Mouse (Mus musculus): ENCODE data around the gene Capn2. TPM values are rescaled to one million over a fixed set of nuclear protein-coding genes. Genes with fewer than 3 reads are reported as not detected.

The Capn2 gene
- total RNA-seq, 1 experiment from 2014 or later, result 167 TPM

GRCm38 (mm10) chr1:182527921-182528858 is 10.8 kb upstream of the Capn2 start:
- ATAC-seq (replicated peaks; ENCODE audit: insufficient number of reproducible peaks, low FRiP score, low TSS enrichment, poor library complexity, severe bottlenecking), result peak; percentile 83

DNA sequence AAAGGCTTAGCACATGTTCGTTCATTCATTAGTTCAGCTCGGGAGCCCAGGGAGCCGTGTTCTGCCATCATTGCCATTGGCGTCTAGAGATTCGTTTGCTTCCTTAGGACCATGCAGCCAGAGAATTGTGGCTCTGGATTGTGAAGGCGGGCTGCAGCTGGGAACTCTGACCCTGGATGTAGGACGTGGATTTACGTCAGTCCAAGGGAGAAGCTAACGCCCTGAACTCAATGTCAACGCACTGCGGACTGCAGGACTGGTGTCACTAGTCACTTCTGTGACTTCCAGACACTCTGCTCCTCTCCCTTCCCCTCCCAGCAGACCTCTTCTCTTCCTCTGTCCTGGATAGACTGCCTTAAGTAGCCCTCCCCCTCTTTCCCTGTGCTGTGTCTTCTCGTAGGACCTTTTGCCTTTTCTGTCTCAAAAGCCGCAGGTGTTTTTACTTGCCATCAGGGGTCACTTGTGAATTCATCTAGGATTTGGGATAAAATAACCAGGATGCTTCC is 9.9 kb upstream of the Capn2 start:
- no peak for ATAC-seq (replicated peaks; ENCODE audit: insufficient number of reproducible peaks, low FRiP score, low TSS enrichment, poor library complexity, severe bottlenecking)

- ATAC-seq (replicated peaks; ENCODE audit: insufficient number of reproducible peaks, low FRiP score, low TSS enrichment, poor library complexity, severe bottlenecking), result no peak
These were observed 8.2 kb upstream of the Capn2 start for GRCm38 (mm10) chr1:182525601-182526000.

DNA sequence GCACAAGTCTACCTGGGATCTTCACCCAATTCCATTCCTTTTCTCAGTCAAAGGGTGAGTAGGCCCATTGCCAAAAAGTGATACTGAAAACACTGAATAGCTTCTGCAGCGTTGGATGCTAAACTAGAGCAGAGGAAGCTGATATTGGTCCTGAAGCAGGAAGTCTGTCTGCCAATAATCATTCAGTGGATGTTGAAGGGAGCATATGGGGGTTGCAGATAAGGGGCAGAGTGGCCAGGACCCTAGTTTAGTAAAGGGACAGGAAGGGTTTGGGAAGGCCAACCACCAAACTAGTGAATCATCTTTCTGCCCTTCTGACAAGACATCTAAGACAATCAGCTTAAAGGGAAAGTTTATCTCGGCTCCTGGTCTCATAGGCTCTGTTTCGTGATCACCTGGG is 6.3 kb upstream of the Capn2 start:
- no peak for ATAC-seq (replicated peaks; ENCODE audit: insufficient number of reproducible peaks, low FRiP score, low TSS enrichment, poor library complexity, severe bottlenecking)

- no peak for ATAC-seq (replicated peaks; ENCODE audit: insufficient number of reproducible peaks, low FRiP score, low TSS enrichment, poor library complexity, severe bottlenecking)
These were observed 5.6 kb upstream of the Capn2 start for GRCm38 (mm10) chr1:182522961-182523360.

DNA sequence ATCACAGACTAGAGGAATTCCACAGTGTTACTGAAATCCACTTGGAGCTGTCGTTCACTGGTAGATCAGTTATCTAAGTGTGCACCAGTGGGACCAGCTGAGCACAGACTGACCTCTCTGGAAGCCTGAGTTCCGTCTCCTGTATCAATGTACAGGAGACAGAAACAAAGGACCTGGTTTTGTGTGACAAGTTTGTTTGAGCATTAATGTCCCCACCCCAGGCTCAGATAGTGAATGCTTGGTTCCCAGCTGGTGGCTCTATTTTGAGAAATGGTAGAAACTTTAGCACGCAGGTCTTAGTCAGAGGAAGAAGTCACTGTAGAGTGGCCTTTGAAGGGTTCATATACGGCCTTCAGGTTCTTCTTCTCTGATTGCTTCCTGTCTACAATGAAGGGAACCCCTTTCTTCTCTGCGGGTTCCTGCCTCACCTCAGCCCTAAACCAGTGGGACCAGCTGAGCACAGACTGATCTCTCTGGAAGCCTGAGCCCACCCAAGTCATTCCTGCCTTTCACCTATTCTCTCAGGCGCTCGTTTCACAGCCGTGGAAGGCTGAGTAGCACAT is 3.6 kb upstream of the Capn2 start:
- ATAC-seq (replicated peaks; ENCODE audit: insufficient number of reproducible peaks, low FRiP score, low TSS enrichment, poor library complexity, severe bottlenecking), result no peak

GRCm38 (mm10) chr1:182520091-182520937 is 2.9 kb upstream of the Capn2 start:
- ATAC-seq (replicated peaks; ENCODE audit: insufficient number of reproducible peaks, low FRiP score, low TSS enrichment, poor library complexity, severe bottlenecking), result peak; percentile 71

- no peak for ATAC-seq (replicated peaks; ENCODE audit: insufficient number of reproducible peaks, low FRiP score, low TSS enrichment, poor library complexity, severe bottlenecking)
These were observed 1.9 kb upstream of the Capn2 start for GRCm38 (mm10) chr1:182519341-182519740.

GRCm38 (mm10) chr1:182518811-182519210 is 1.4 kb upstream of the Capn2 start:
- ATAC-seq (replicated peaks; ENCODE audit: insufficient number of reproducible peaks, low FRiP score, low TSS enrichment, poor library complexity, severe bottlenecking), result no peak

- ATAC-seq (replicated peaks; ENCODE audit: insufficient number of reproducible peaks, low FRiP score, low TSS enrichment, poor library complexity, severe bottlenecking), result no peak
These were observed 804 bp upstream of the Capn2 start for GRCm38 (mm10) chr1:182518143-182518680.

DNA sequence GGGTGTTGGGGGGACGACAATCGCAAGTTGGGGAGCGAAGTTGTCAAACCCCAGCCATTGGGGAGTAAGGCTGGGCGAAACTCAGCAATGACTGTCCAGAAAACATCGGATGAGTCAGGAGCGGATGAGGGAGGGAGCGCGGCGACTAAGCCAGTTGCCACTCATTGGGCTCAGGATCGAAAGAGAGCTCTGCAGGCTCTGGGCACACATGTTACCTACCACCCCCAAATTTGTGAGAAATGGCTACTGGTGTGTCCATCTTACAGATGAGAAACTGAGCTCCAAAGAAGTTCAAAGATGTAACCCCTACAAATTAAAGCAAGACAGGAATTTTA is 236 bp upstream of the Capn2 start:
- ATAC-seq (replicated peaks; ENCODE audit: insufficient number of reproducible peaks, low FRiP score, low TSS enrichment, poor library complexity, severe bottlenecking), result peak; percentile 9; the same call in 1 of the 2 replicates

GRCm38 (mm10) chr1:182514803-182515590 is 2.4 kb downstream of the Capn2 start:
- no peak for ATAC-seq (replicated peaks; ENCODE audit: insufficient number of reproducible peaks, low FRiP score, low TSS enrichment, poor library complexity, severe bottlenecking)

DNA sequence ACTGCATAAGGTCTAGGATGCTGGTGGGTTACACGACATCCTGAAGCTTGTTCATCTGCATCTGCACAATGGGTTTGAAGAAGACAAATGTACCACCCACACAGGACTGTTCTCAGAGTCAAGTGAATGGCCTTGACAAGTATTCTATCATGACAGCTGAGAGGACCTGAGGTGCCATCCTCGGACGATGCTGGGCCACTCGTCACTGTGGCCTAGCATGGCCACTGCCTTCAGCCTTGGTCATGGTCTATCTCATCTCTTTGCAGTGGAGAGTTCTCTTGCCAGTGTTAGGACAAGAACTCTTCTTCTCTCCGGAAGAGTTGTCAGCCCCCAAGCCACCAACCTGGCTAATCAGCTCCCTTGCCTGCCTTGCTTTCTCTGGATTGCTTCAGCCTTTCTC is 3.7 kb downstream of the Capn2 start:
- no peak for ATAC-seq (replicated peaks; ENCODE audit: insufficient number of reproducible peaks, low FRiP score, low TSS enrichment, poor library complexity, severe bottlenecking)

GRCm38 (mm10) chr1:182512901-182513410 is 4.5 kb downstream of the Capn2 start:
- ATAC-seq (replicated peaks; ENCODE audit: insufficient number of reproducible peaks, low FRiP score, low TSS enrichment, poor library complexity, severe bottlenecking), result no peak; the same call in 1 of the 2 replicates

GRCm38 (mm10) chr1:182511778-182512177 is 5.6 kb downstream of the Capn2 start:
- ATAC-seq (replicated peaks; ENCODE audit: insufficient number of reproducible peaks, low FRiP score, low TSS enrichment, poor library complexity, severe bottlenecking), result no peak

DNA sequence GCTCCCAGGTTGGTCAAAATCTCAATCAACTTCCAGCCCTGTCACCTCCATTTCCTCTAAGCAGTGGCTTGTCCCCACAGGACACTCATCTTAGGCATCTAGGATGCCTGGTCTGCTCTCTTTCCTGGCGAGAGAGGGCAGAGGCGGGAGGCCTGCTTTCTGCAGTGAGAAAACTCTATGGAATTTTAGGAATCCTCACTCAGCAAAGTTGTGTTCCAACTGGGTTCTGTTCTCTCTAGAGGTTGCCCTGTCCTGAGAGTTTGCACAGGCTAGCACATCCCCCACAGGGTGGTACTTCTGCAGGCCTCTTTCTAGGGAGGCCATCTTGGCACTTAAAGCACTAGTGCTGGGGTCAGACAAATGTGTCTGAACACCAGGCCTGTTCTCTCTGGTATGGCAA is 6.3 kb downstream of the Capn2 start:
- ATAC-seq (replicated peaks; ENCODE audit: insufficient number of reproducible peaks, low FRiP score, low TSS enrichment, poor library complexity, severe bottlenecking), result no peak

- ATAC-seq (replicated peaks; ENCODE audit: insufficient number of reproducible peaks, low FRiP score, low TSS enrichment, poor library complexity, severe bottlenecking), result no peak
These were observed 8.2 kb downstream of the Capn2 start for GRCm38 (mm10) chr1:182509110-182509797.

All from monocyte, adult 5-6 weeks (primary cell).